Mouse (Mus musculus): Measurements from ENCODE around the gene Pcyt1a.
A peak's percentile ranks its signal among the peaks of the same experiment; 100 is the strongest.

The Pcyt1a gene

DNA sequence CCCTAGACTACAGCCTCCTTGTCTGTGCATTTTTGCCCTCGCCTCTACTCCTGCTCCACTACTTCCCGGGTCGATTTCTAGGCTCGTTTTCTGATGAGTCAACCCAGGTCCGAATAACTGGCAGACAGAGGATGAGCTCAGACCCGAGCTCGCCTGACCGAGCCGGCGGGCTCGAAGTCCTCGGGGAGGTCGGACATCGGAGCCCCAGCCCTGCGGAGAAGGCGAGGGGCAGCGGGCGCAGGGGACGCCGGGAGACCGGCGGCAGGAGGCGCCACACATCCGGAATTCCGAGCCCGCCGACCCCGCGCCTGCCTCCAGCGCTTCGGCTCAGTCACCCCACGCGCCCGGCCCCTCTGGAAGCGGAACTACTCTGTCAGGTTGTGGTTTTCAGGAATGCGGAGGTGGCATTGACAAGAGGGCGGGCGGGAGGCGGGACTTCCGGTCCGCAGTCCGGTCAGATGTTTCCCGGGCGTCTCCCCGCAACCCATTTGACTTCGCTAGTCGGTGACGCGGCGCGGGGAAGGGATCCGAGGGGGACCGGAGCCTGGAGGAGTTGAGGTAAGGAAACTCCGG is at the start of gene Pcyt1a:
Gene Pcyt1a (plus strand): TSS at position 448 of the 573 bp plus-strand sequence.
- DNase-seq = peak; percentile 90

GRCm38 (mm10) chr16:32382901-32383300 is 47.8 kb upstream of the Pcyt1a start:
- no peak for DNase-seq

DNA sequence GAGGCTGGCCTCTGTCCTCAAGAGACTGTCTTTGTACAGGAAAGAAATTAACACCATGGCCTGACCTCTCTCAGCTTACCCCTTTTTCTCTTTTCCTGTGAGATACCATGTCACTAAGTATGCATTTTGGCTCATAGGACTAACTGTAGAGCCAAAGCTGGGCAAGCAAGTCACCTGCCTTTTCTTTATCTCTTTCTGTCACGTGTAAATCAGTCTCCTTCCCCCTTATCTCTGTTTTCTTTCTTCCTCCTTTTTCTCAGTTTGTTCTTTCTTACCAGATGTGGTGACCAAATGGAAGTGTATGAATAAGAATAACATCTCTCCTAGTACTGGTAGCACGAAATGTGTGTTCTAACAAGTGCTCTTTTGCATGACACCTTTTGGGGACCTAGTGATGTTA is 45.8 kb upstream of the Pcyt1a start:
- DNase-seq = no peak

GRCm38 (mm10) chr16:32386826-32387225 is 43.9 kb upstream of the Pcyt1a start:
- no peak for DNase-seq

DNA sequence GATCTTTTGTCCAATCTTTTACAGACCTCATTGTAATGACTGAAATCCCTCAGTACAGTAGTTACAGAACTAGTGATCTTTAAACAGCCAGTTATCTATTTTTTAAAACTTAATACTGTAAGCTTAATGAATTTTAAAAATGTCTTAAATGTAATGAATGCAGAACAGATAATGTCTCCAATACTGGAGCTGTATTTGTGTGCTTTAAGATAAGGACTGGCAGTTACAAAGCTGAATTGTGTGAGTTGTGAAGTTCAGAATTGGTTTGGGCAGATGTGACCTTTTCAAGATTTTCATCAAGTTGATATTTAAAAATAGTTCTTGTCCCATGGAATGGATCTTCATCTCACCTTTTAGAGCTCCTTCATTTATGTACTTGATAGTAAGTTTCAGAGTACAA is 41.7 kb upstream of the Pcyt1a start:
- DNase-seq = no peak

DNA sequence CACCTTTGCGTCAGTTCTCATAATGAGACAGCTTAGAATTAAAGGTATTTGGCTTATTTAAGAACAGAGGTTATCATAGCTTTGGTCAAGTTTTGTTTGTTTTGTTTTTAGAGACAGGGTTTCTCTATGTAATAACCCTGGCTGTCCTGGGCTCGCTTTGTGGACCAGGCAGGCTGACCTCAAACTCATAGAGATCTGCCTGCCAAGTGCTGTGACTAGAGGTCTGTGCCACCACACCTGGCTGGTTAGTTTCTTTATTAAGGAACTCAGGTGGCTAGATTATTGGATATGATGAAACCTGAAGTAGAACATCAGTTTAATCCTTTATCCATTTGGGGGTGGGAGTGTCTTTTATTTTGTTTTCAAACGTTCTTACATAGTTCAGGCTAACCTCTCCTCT is 40.9 kb upstream of the Pcyt1a start:
- no peak for DNase-seq

DNA sequence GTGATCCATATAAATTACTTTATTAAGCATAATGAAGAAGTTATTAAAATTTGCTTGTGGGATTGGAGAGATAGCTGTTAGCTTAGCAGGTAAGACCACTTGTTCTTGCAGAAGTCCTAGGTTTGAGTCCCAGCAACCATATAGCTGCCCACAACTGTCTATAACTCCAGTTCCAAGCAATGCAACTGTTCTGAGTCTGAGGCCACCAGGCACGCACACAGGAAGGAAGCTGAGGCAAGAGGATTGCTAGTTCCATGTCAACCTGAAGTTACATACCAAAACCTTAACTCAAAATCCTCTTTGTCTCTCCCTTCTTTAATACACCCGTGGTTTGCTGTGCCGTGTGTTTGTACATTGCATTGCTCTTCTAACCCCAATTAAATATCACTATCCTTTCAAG is 39.8 kb upstream of the Pcyt1a start:
- DNase-seq = no peak

GRCm38 (mm10) chr16:32395679-32396540 is 34.8 kb upstream of the Pcyt1a start:
- no peak for DNase-seq

DNA sequence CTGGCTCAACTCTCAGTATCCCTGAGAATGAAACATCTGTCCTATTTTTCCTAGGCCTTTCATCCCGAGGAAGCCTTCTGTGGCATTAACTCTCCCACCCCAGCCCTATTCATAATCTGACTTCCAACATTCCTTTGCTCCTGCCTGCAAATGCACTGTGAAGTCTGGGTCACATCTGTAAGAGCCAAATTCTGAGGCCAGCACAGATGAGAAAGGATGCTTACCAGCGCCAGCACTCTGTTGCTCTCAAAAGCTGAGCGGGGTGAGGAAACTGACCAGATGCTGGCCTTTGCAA is 34.2 kb upstream of the Pcyt1a start:
- DNase-seq = no peak

GRCm38 (mm10) chr16:32398206-32398605 is 32.5 kb upstream of the Pcyt1a start:
- no peak for DNase-seq

- no peak for DNase-seq
Measured at GRCm38 (mm10) chr16:32400267-32400666, 30.5 kb upstream of the Pcyt1a start, which contains the start of gene Tm4sf19. TSS of gene Tm4sf19 (plus strand) at chr16:32400506.

GRCm38 (mm10) chr16:32401335-32401965 is 29.3 kb upstream of the Pcyt1a start:
- no peak for DNase-seq

- no peak for DNase-seq
Measured at GRCm38 (mm10) chr16:32402818-32403217, 27.9 kb upstream of the Pcyt1a start.

GRCm38 (mm10) chr16:32405716-32406115 is 25.0 kb upstream of the Pcyt1a start:
- DNase-seq = no peak

- DNase-seq = no peak
Measured at GRCm38 (mm10) chr16:32406671-32407070, 24.1 kb upstream of the Pcyt1a start.

- no peak for DNase-seq
Measured at GRCm38 (mm10) chr16:32407730-32408129, 23.0 kb upstream of the Pcyt1a start.

DNA sequence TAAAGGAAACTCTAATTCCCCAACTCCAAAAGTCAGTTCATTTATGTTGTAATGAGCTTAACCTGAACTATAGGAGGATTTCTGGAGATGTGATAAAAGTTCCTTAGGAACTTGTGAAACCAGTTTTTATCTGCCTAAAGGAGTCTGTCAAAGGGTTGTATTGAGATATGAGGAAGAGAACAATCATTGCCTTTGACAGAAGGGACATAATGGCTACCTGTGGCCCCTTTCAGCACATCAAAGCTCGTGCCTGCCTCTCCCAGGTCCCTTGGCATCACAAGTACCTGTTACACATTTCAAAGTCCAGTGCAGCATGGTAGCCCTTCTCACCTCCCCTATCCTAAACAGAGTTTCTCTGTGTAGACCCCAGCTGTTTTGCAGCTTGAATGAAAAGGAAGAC is 13.3 kb upstream of the Pcyt1a start:
- no peak for DNase-seq

- DNase-seq = peak; percentile 93
Measured at GRCm38 (mm10) chr16:32419517-32420483, 10.9 kb upstream of the Pcyt1a start, which contains the start of gene Tctex1d2. TSS of gene Tctex1d2 (plus strand) at chr16:32419702.

DNA sequence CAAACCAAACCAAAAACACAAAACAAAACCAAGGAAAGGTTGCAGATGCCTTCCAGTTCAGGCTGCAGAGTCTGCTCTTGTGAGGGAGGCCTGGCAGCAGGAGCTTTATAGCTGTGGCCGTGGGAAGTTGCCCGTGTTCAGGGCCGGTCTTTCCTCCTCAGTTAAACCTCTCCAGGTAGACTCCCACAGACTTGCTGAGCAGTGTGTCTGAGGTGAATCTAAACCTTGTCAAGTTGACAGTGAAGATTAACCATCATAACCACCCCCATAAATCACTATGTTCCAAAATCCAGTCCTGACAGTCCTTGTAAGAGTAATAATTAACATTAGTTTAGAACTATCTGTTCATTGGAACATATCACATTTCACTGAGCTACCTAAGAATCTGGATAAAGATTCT is 3.2 kb upstream of the Pcyt1a start:
- DNase-seq = no peak

- DNase-seq = peak; percentile 19
Measured at GRCm38 (mm10) chr16:32431047-32431591, 398 bp downstream of the Pcyt1a start.

- no peak for DNase-seq
Measured at GRCm38 (mm10) chr16:32431926-32432325, 1.2 kb downstream of the Pcyt1a start.

GRCm38 (mm10) chr16:32433138-32433537 is 2.4 kb downstream of the Pcyt1a start:
- DNase-seq = no peak

GRCm38 (mm10) chr16:32434066-32434465 is 3.3 kb downstream of the Pcyt1a start:
- DNase-seq = peak; percentile 72

Data from lung, postnatal 14 days (tissue).